Mouse (Mus musculus) heart, embryonic 14.5 days (tissue): ENCODE measurements at regions not wholly inside any gene's neighbourhood (a gene's known extent, or its start where the extent isn't known, plus 50 kb on each side); places are given as distances from the start of the nearest gene placed in this dataset.
A peak's percentile ranks its signal among the peaks of the same experiment; 100 is the strongest.

Source experiments
- ATAC-seq: fragments of 200-750 bp; cut with Nextera tagmentation; 2 replicates; pipeline ENCODE4 v1.8.0; 2017; ENCODE audit warnings: low read depth, moderate TSS enrichment; ENCODE audit not compliant: insufficient number of reproducible peaks, insufficient read depth, low FRiP score
- H3K27ac ChIP-seq, 2 experiments: fragments of 200-500 bp in 1 of 2; fragments of 300-500 bp in 1 of 2; sonication (generic) in 1 of 2; replicated peaks in 1 of 2; 2 replicates each; pipeline ENCODE4 v1.5.1; 2012 to 2014; ENCODE audit warnings: low read depth in 2 of 2, low read length in 2 of 2, control low read depth in 1 of 2, mild to moderate bottlenecking in 1 of 2, mixed read lengths in 1 of 2; ENCODE audit not compliant: control insufficient read depth in 1 of 2, insufficient read depth in 1 of 2
- H3K27me3 ChIP-seq: fragments of 300-500 bp; sonication (generic); 2 replicates; pipeline ENCODE4 v1.6.1; 2014; ENCODE audit warnings: mild to moderate bottlenecking, low read length, control low read depth; ENCODE audit not compliant: control insufficient read depth, insufficient read depth
- H3K36me3 ChIP-seq: fragments of 300-500 bp; sonication (generic); 2 replicates; pipeline ENCODE4 v1.6.1; 2014; ENCODE audit warnings: mild to moderate bottlenecking, control low read depth, low read length, mixed read lengths; ENCODE audit not compliant: control insufficient read depth, insufficient read depth
- H3K4me1 ChIP-seq, 2 experiments: fragments of 200-500 bp in 1 of 2; fragments of 300-500 bp in 1 of 2; sonication (generic) in 1 of 2; 2 replicates each; pipeline ENCODE4 v1.6.1; 2012 to 2014; ENCODE audit warnings: low read length in 2 of 2, control low read depth in 1 of 2, mixed read lengths in 1 of 2; ENCODE audit not compliant: control insufficient read depth in 2 of 2, insufficient read depth in 2 of 2
- H3K4me2 ChIP-seq: fragments of 300-500 bp; sonication (generic); 2 replicates; pipeline ENCODE4 v1.6.1; 2014; ENCODE audit warnings: mild to moderate bottlenecking, low read length
- H3K4me3 ChIP-seq, 2 experiments: fragments of 200-500 bp in 1 of 2; fragments of 300-500 bp in 1 of 2; sonication (generic) in 1 of 2; 2 replicates each; pipeline ENCODE4 v1.5.1; 2012 to 2014; ENCODE audit warnings: low read length in 2 of 2, mild to moderate bottlenecking in 2 of 2, control low read depth in 1 of 2, low read depth in 1 of 2, moderate library complexity in 1 of 2; ENCODE audit not compliant: control insufficient read depth in 1 of 2, insufficient read depth in 1 of 2
- H3K9ac ChIP-seq: fragments of 300-500 bp; sonication (generic); 2 replicates; pipeline ENCODE4 v1.6.1; 2014; ENCODE audit warnings: mild to moderate bottlenecking, low read length
- H3K9me3 ChIP-seq: fragments of 300-500 bp; sonication (generic); 2 replicates; pipeline ENCODE4 v1.6.1; 2016; ENCODE audit warnings: low read length, control low read depth; ENCODE audit not compliant: control insufficient read depth
- WGBS: fragments of 180-500 bp; shearing (Covaris S2); extraction: QIAGEN DNeasy Blood & Tissue Kit; methylation state at CpG from one replicate; pipeline ENCODE4 v1.1.7; 2014; 5-methylcytosine and 5-hydroxymethylcytosine counted together

- H3K4me2 ChIP-seq = no peak overlapping the region
- H3K27me3 ChIP-seq = no peaks in the 10 kb centered on the region
- H3K9ac ChIP-seq = no peak overlapping the region
- H3K4me3 ChIP-seq = no peak overlapping the region
- no peaks in the 10 kb centered on the region for H3K9me3 ChIP-seq
- no peaks in the 10 kb centered on the region for H3K36me3 ChIP-seq
- ATAC-seq = no peak
- H3K4me1 ChIP-seq = peaks cover 0 to 4% of the 10 kb centered on the region in 2 experiments; a peak in 1 of 4 replicates
- WGBS = 88% methylated on average over 4 of the region's 4 CpGs
- H3K27ac ChIP-seq = no peak overlapping the region
These were observed 479.9 kb upstream of the Mef2c start for GRCm38 (mm10) chr13:83023972-83024371.

GRCm38 (mm10) chr13:83035962-83036361 lies 467.9 kb upstream of the Mef2c start:
- Histone ChIP-seq H3K27ac (no peak overlapping the region), H3K9me3 (no peaks in the 10 kb centered on the region), H3K4me1 (no peaks in the 10 kb centered on the region), H3K27me3 (no peaks in the 10 kb centered on the region), H3K4me2 (no peak overlapping the region), H3K9ac (no peak overlapping the region), H3K4me3 (no peak overlapping the region), H3K36me3 (no peaks in the 10 kb centered on the region)
- ATAC-seq = no peak

GRCm38 (mm10) chr13:83041506-83041905 lies 462.3 kb upstream of the Mef2c start:
- no peak overlapping the region for H3K4me3 ChIP-seq
- 67% methylated on average over 1 of the region's 1 CpGs for WGBS
- no peaks in the 10 kb centered on the region for H3K9me3 ChIP-seq
- H3K27me3 ChIP-seq = no peaks in the 10 kb centered on the region
- H3K27ac ChIP-seq = no peak overlapping the region
- H3K4me2 ChIP-seq = no peak overlapping the region
- no peak overlapping the region for H3K9ac ChIP-seq
- H3K36me3 ChIP-seq = no peaks in the 10 kb centered on the region
- ATAC-seq = no peak
- no peaks in the 10 kb centered on the region; a peak in 1 of 4 replicates for H3K4me1 ChIP-seq

GRCm38 (mm10) chr13:83045516-83045915 lies 458.3 kb upstream of the Mef2c start:
- no peaks in the 10 kb centered on the region for H3K9me3 ChIP-seq
- H3K27me3 ChIP-seq = no peaks in the 10 kb centered on the region
- H3K4me1 ChIP-seq = no peaks in the 10 kb centered on the region; a peak in 1 of 4 replicates
- ATAC-seq = no peak
- H3K4me2 ChIP-seq = no peak overlapping the region
- H3K4me3 ChIP-seq = no peak overlapping the region
- H3K9ac ChIP-seq = no peak overlapping the region
- no peaks in the 10 kb centered on the region for H3K36me3 ChIP-seq
- no peak overlapping the region for H3K27ac ChIP-seq
- WGBS = 85% methylated on average over 6 of the region's 6 CpGs

- no peak overlapping the region for H3K27ac ChIP-seq
- H3K9ac ChIP-seq = no peak overlapping the region
- no peak overlapping the region for H3K4me3 ChIP-seq
- no peaks in the 10 kb centered on the region; a peak in 1 of 4 replicates for H3K4me1 ChIP-seq
- H3K9me3 ChIP-seq = no peaks in the 10 kb centered on the region
- H3K27me3 ChIP-seq = no peaks in the 10 kb centered on the region
- 65% methylated on average over 2 of the region's 2 CpGs for WGBS
- ATAC-seq = no peak
- H3K36me3 ChIP-seq = no peaks in the 10 kb centered on the region
- no peak overlapping the region for H3K4me2 ChIP-seq
These were observed 457.9 kb upstream of the Mef2c start for GRCm38 (mm10) chr13:83045970-83046369.

- ATAC-seq = no peak
- WGBS = 37% methylated on average over 4 of the region's 4 CpGs
These were observed 457.2 kb upstream of the Mef2c start for GRCm38 (mm10) chr13:83046571-83047123.

GRCm38 (mm10) chr13:83055865-83056264 lies 448.0 kb upstream of the Mef2c start:
- WGBS = 11% methylated on average over 2 of the region's 2 CpGs
- peak; percentile 68; the same call in 1 of the 2 replicates for ATAC-seq

More at GRCm38 (mm10) chr13:83046571-83047123, 457.2 kb upstream of the Mef2c start:
- Histone ChIP-seq H3K4me2 (no peak overlapping the region), H3K27me3 (no peaks in the 10 kb centered on the region), H3K9me3 (no peaks in the 10 kb centered on the region), H3K9ac (no peak overlapping the region), H3K4me3 (no peak overlapping the region), H3K27ac (no peak overlapping the region), H3K4me1 (no peaks in the 10 kb centered on the region; a peak in 1 of 4 replicates), H3K36me3 (no peaks in the 10 kb centered on the region)

GRCm38 (mm10) chr13:83056415-83056814 lies 447.4 kb upstream of the Mef2c start:
- Histone ChIP-seq H3K27me3 (no peaks in the 10 kb centered on the region), H3K4me2 (no peak overlapping the region), H3K36me3 (no peaks in the 10 kb centered on the region), H3K9ac (no peak overlapping the region), H3K4me3 (no peak overlapping the region), H3K9me3 (no peaks in the 10 kb centered on the region), H3K27ac (0 out of 4 replicates have a peak overlapping the region, but pooled peaks of 1 of the 2 experiments have one; percentile 25), H3K4me1 (peaks cover 0 to 9% of the 10 kb centered on the region in 2 experiments; a peak in 2 of 4 replicates)
- ATAC-seq = no peak
- 85% methylated on average over 2 of the region's 2 CpGs for WGBS

More at GRCm38 (mm10) chr13:83055865-83056264, 448.0 kb upstream of the Mef2c start:
- Histone ChIP-seq H3K4me2 (peak overlapping the region; percentile 9; the same call in 1 of the 2 replicates), H3K4me3 (no peak overlapping the region), H3K9ac (no peak overlapping the region), H3K4me1 (peaks cover 0 to 9% of the 10 kb centered on the region in 2 experiments; a peak in 2 of 4 replicates), H3K27me3 (no peaks in the 10 kb centered on the region), H3K9me3 (no peaks in the 10 kb centered on the region), H3K36me3 (no peaks in the 10 kb centered on the region), H3K27ac (0 out of 4 replicates have a peak overlapping the region, but pooled peaks of 1 of the 2 experiments have one; percentile 25)
